Mouse (Mus musculus) midbrain, postnatal 0 days (tissue): Measurements from ENCODE around the gene Adam17. TPM values are rescaled to one million over a fixed set of nuclear protein-coding genes. Genes with fewer than 3 reads are reported as not detected.

Experiments
- ATAC-seq: fragments of 200-750 bp; cut with Nextera tagmentation; 2 replicates; pipeline ENCODE4 v1.8.0; 2017; ENCODE audit warnings: moderate number of reproducible peaks, mild to moderate bottlenecking, moderate TSS enrichment, moderate library complexity; ENCODE audit not compliant: low FRiP score
- DNase-seq: peaks from one replicate; pipeline ENCODE4 v3.0.0-alpha.2; 2015; ENCODE audit warnings: low spot score
- H3K27ac ChIP-seq: fragments of 300-500 bp; sonication (generic); 2 replicates; pipeline ENCODE4 v1.5.1; 2014; ENCODE audit warnings: low read depth, mild to moderate bottlenecking, low read length, mixed read lengths
- H3K27me3 ChIP-seq: fragments of 300-500 bp; sonication (generic); 2 replicates; pipeline ENCODE4 v1.6.1; 2014; ENCODE audit warnings: low read length, control low read depth, mixed read lengths; ENCODE audit not compliant: insufficient read depth
- H3K36me3 ChIP-seq: fragments of 300-500 bp; sonication (generic); 2 replicates; pipeline ENCODE4 v1.6.1; 2014; ENCODE audit warnings: low read length, control low read depth, mixed read lengths; ENCODE audit not compliant: insufficient read depth
- H3K4me1 ChIP-seq: fragments of 300-500 bp; sonication (generic); 2 replicates; pipeline ENCODE4 v1.6.1; 2014; ENCODE audit warnings: mild to moderate bottlenecking, control low read depth, antibody characterized with exemption, low read length, mixed read lengths; ENCODE audit not compliant: insufficient read depth
- H3K4me2 ChIP-seq: fragments of 300-500 bp; sonication (generic); 2 replicates; pipeline ENCODE4 v1.6.1; 2014; ENCODE audit warnings: low read depth, mild to moderate bottlenecking, low read length, mixed read lengths; ENCODE audit not compliant: poor library complexity, severe bottlenecking
- H3K4me3 ChIP-seq: fragments of 300-500 bp; sonication (generic); 2 replicates; pipeline ENCODE4 v1.5.1; 2014; ENCODE audit warnings: low read depth, mild to moderate bottlenecking, low read length, moderate library complexity
- H3K9ac ChIP-seq: fragments of 300-500 bp; sonication (generic); replicated peaks from 2 replicates; pipeline ENCODE4 v1.6.1; 2014; ENCODE audit warnings: mild to moderate bottlenecking, low read length, moderate library complexity, mixed read lengths; ENCODE audit not compliant: poor library complexity, severe bottlenecking
- H3K9me3 ChIP-seq: fragments of 300-500 bp; sonication (generic); 2 replicates; pipeline ENCODE4 v1.6.1; 2016; ENCODE audit warnings: low read length, control low read depth
- CTCF ChIP-seq: IDR thresholded peaks from 2 replicates; pipeline ENCODE4 v1.5.1; 2016; ENCODE audit warnings: antibody characterized with exemption, mild to moderate bottlenecking
- WGBS: fragments of 180-500 bp; shearing (Covaris S2); extraction: QIAGEN DNeasy Blood & Tissue Kit; methylation state at CpG from one replicate; pipeline ENCODE4 v1.1.7; 2014; 5-methylcytosine and 5-hydroxymethylcytosine counted together
- polyA plus RNA-seq: library from polyadenylated mRNA; unstranded; fragments of >200 nt; fragmentation: Nextera tagmentation; extraction: Ambion mirVana; gene quantifications from 2 replicates; pipeline ENCODE4 v1.2.1, GENCODE M21; 2015
- total RNA-seq: library from RNA; depleted of rRNA; stranded (reverse); fragments of >200 nt; gene quantifications from 2 replicates; pipeline ENCODE4 v1.2.3, GENCODE M21; 2014

The Adam17 gene
- total and polyA plus RNA-seq, 2 experiments from 2014 or later, result 10.3 to 17.0 TPM

- Histone ChIP-seq H3K4me2 (no peak overlapping the region), H3K27me3 (no peaks in the 10 kb centered on the region), H3K9ac (no peak overlapping the region), H3K27ac (no peak overlapping the region), H3K9me3 (no peaks in the 10 kb centered on the region), H3K4me1 (no peaks in the 10 kb centered on the region), H3K36me3 (no peaks in the 10 kb centered on the region), H3K4me3 (no peak overlapping the region)
- ATAC-seq (no peak), DNase-seq (no peak)
- no peak for TF ChIP-seq CTCF
- 83% methylated on average over 10 of the region's 10 CpGs for WGBS
Observed at GRCm38 (mm10) chr12:21364624-21365435, 8.6 kb downstream of the Adam17 start.

GRCm38 (mm10) chr12:21363195-21363594, 10.2 kb downstream of the Adam17 start:
- H3K9me3 ChIP-seq, result no peaks in the 10 kb centered on the region

GRCm38 (mm10) chr12:21362686-21363085, 10.7 kb downstream of the Adam17 start:
- WGBS, result 79% methylated on average over 2 of the region's 2 CpGs
- no peak for TF ChIP-seq CTCF
- no peaks in the 10 kb centered on the region for H3K27me3 ChIP-seq

More at GRCm38 (mm10) chr12:21363195-21363594, 10.2 kb downstream of the Adam17 start:
- 86% methylated on average over 3 of the region's 3 CpGs for WGBS
- H3K4me1 ChIP-seq, result no peaks in the 10 kb centered on the region
- no peaks in the 10 kb centered on the region for H3K27me3 ChIP-seq
- TF ChIP-seq CTCF, result no peak
- H3K36me3 ChIP-seq, result no peaks in the 10 kb centered on the region
- ATAC-seq, result no peak
- H3K9ac ChIP-seq, result no peak overlapping the region
- no peak for DNase-seq
- no peak overlapping the region for H3K27ac ChIP-seq
- H3K4me3 ChIP-seq, result no peak overlapping the region
- no peak overlapping the region for H3K4me2 ChIP-seq

GRCm38 (mm10) chr12:21353681-21354080, 19.8 kb downstream of the Adam17 start:
- no peak for TF ChIP-seq CTCF

More at GRCm38 (mm10) chr12:21362686-21363085, 10.7 kb downstream of the Adam17 start:
- Histone ChIP-seq H3K4me2 (no peak overlapping the region), H3K4me3 (no peak overlapping the region), H3K36me3 (no peaks in the 10 kb centered on the region), H3K9me3 (no peaks in the 10 kb centered on the region), H3K27ac (no peak overlapping the region), H3K4me1 (no peaks in the 10 kb centered on the region), H3K9ac (no peak overlapping the region)
- no peak for ATAC-seq
- no peak for DNase-seq

GRCm38 (mm10) chr12:21350113-21350876, 23.1 kb downstream of the Adam17 start:
- H3K4me2 ChIP-seq, result no peak overlapping the region
- DNase-seq, result no peak
- no peak overlapping the region for H3K4me3 ChIP-seq
- no peaks in the 10 kb centered on the region for H3K9me3 ChIP-seq
- TF ChIP-seq CTCF, result no peak
- H3K4me1 ChIP-seq, result no peaks in the 10 kb centered on the region
- no peaks in the 10 kb centered on the region for H3K27me3 ChIP-seq
- 18% methylated on average over 7 of the region's 7 CpGs for WGBS
- no peak for ATAC-seq
- H3K36me3 ChIP-seq, result peaks cover 19% of the 10 kb centered on the region
- H3K9ac ChIP-seq, result no peak overlapping the region
- no peak overlapping the region for H3K27ac ChIP-seq

More at GRCm38 (mm10) chr12:21353681-21354080, 19.8 kb downstream of the Adam17 start:
- Histone ChIP-seq H3K4me1 (no peaks in the 10 kb centered on the region), H3K9ac (no peak overlapping the region), H3K9me3 (no peaks in the 10 kb centered on the region), H3K27ac (no peak overlapping the region), H3K36me3 (peaks cover 19% of the 10 kb centered on the region), H3K4me2 (no peak overlapping the region), H3K27me3 (no peaks in the 10 kb centered on the region), H3K4me3 (no peak overlapping the region)
- DNase-seq (no peak), ATAC-seq (no peak)
- 97% methylated on average over 8 of the region's 8 CpGs for WGBS

DNA sequence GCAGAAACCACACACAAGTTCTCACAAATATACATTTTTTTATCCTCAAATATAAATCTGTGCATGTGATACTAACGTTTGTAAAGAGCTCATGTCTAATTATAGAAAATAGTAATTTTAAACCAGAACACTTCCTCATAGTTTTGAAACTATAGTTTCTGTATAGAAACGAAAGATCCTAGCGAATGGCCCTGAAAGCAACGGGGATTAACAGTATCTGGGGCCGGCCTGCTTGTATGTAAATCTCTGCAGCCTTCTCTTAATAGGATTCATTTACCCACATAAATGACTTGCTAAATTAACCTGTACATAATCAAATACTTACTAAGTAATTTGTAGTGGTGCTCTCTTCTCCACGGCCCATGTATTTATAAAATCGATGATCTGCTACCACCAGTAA, 26.5 kb downstream of the Adam17 start:
- ATAC-seq, result no peak
- Histone ChIP-seq H3K36me3 (peaks cover 7% of the 10 kb centered on the region), H3K4me3 (no peak overlapping the region), H3K9me3 (no peaks in the 10 kb centered on the region), H3K27me3 (no peaks in the 10 kb centered on the region), H3K9ac (no peak overlapping the region), H3K4me2 (no peak overlapping the region), H3K27ac (no peak overlapping the region), H3K4me1 (no peaks in the 10 kb centered on the region)
- WGBS, result 79% methylated on average over 7 of the region's 7 CpGs
- TF ChIP-seq CTCF, result no peak
- DNase-seq, result no peak
